Mouse (Mus musculus): ENCODE results near the gene 1700025F22Rik. TPM values are rescaled to one million over a fixed set of nuclear protein-coding genes. Genes with fewer than 3 reads are reported as not detected.
"Not testable (repeated sequence)": the region's sequence is repeated elsewhere in the genome, so short reads cannot be mapped to it uniquely, and the experiment has no call there.

1700025F22Rik gene
- total RNA-seq, 1 experiment: not detected

GRCm38 (mm10) chr19:11119338-11119737 is 45.8 kb downstream of the 1700025F22Rik start:
- Histone ChIP-seq H3K9ac (ENCODE audit: insufficient read depth, low read depth, low read length, poor library complexity, severe bottlenecking) (no peak overlapping the region), H3K4me1 (ENCODE audit: control insufficient read depth in 2 of 2, insufficient read depth in 2 of 2, low read length in 2 of 2, poor library complexity in 1 of 2) (no peaks in the 10 kb centered on the region), H3K9me3 (ENCODE audit: control insufficient read depth, insufficient read depth, low read depth, low read length) (no peaks in the 10 kb centered on the region), H3K36me3 (ENCODE audit: control insufficient read depth, insufficient read depth, low read length, poor library complexity, severe bottlenecking) (no peaks in the 10 kb centered on the region), H3K27ac (ENCODE audit: insufficient read depth, low read depth, low read length, poor library complexity, severe bottlenecking) (no peak overlapping the region), H3K4me3 (ENCODE audit: insufficient read depth in 1 of 2, low read depth in 1 of 2, low read length in 2 of 2, poor library complexity in 1 of 2, severe bottlenecking in 1 of 2) (no peak overlapping the region)
- DNase-seq (ENCODE audit: low read depth, low spot score): no peak
- in situ Hi-C loops (cut with MboI; ENCODE audit: low sequenced_read_pairs in 2 of 2, unreplicated experiment in 2 of 2): no loop called here
- TF ChIP-seq CHD2 (IDR thresholded peaks at IDR 0.05; ENCODE audit: low read depth, low read length) (no peak), MAFK (IDR thresholded peaks at IDR 0.05; ENCODE audit: insufficient read depth, low read depth, low read length) (no peak), ZNF384 (IDR thresholded peaks at IDR 0.05; ENCODE audit: low read depth, low read length) (no peak)

GRCm38 (mm10) chr19:11107746-11108145 is 57.4 kb downstream of the 1700025F22Rik start:
- Histone ChIP-seq H3K4me1 (ENCODE audit: control insufficient read depth in 2 of 2, insufficient read depth in 2 of 2, low read length in 2 of 2, poor library complexity in 1 of 2) (no peaks in the 10 kb centered on the region), H3K9me3 (ENCODE audit: control insufficient read depth, insufficient read depth, low read depth, low read length) (no peaks in the 10 kb centered on the region), H3K27ac (ENCODE audit: insufficient read depth, low read depth, low read length, poor library complexity, severe bottlenecking) (no peak overlapping the region), H3K9ac (ENCODE audit: insufficient read depth, low read depth, low read length, poor library complexity, severe bottlenecking) (no peak overlapping the region), H3K36me3 (ENCODE audit: control insufficient read depth, insufficient read depth, low read length, poor library complexity, severe bottlenecking) (no peaks in the 10 kb centered on the region), H3K4me3 (ENCODE audit: insufficient read depth in 1 of 2, low read depth in 1 of 2, low read length in 2 of 2, poor library complexity in 1 of 2, severe bottlenecking in 1 of 2) (no peak overlapping the region)
- no peak for DNase-seq (ENCODE audit: low read depth, low spot score)
- TF ChIP-seq MAFK (IDR thresholded peaks at IDR 0.05; ENCODE audit: insufficient read depth, low read depth, low read length) (no peak), CHD2 (IDR thresholded peaks at IDR 0.05; ENCODE audit: low read depth, low read length) (no peak), ZC3H11A (IDR thresholded peaks at IDR 0.05; ENCODE audit: borderline replicate concordance, low read depth, low read length) (no peak), ZNF384 (IDR thresholded peaks at IDR 0.05; ENCODE audit: low read depth, low read length) (no peak), HCFC1 (IDR thresholded peaks at IDR 0.05; ENCODE audit: borderline replicate concordance, insufficient read depth, low read length) (no peak)
- in situ Hi-C loops (cut with MboI; ENCODE audit: low sequenced_read_pairs in 2 of 2, unreplicated experiment in 2 of 2): no loop called here

- no peak for TF ChIP-seq MAFK (IDR thresholded peaks at IDR 0.05; ENCODE audit: insufficient read depth, low read depth, low read length)
- no peak for TF ChIP-seq ZC3H11A (IDR thresholded peaks at IDR 0.05; ENCODE audit: borderline replicate concordance, low read depth, low read length)
- no peak for TF ChIP-seq HCFC1 (IDR thresholded peaks at IDR 0.05; ENCODE audit: borderline replicate concordance, insufficient read depth, low read length)
- TF ChIP-seq CHD2 (IDR thresholded peaks at IDR 0.05; ENCODE audit: low read depth, low read length): no peak
- TF ChIP-seq ZNF384 (IDR thresholded peaks at IDR 0.05; ENCODE audit: low read depth, low read length): no peak
Measured at GRCm38 (mm10) chr19:11101880-11102279, 63.2 kb downstream of the 1700025F22Rik start.

GRCm38 (mm10) chr19:11098401-11098800 is 66.7 kb downstream of the 1700025F22Rik start:
- Histone ChIP-seq H3K9me3 (ENCODE audit: control insufficient read depth, insufficient read depth, low read depth, low read length) (no peaks in the 10 kb centered on the region), H3K27ac (ENCODE audit: insufficient read depth, low read depth, low read length, poor library complexity, severe bottlenecking) (no peak overlapping the region), H3K4me1 (ENCODE audit: control insufficient read depth in 2 of 2, insufficient read depth in 2 of 2, low read length in 2 of 2, poor library complexity in 1 of 2) (no peaks in the 10 kb centered on the region), H3K4me3 (ENCODE audit: insufficient read depth in 1 of 2, low read depth in 1 of 2, low read length in 2 of 2, poor library complexity in 1 of 2, severe bottlenecking in 1 of 2) (no peak overlapping the region), H3K9ac (ENCODE audit: insufficient read depth, low read depth, low read length, poor library complexity, severe bottlenecking) (no peak overlapping the region), H3K36me3 (ENCODE audit: control insufficient read depth, insufficient read depth, low read length, poor library complexity, severe bottlenecking) (no peaks in the 10 kb centered on the region)
- no peak for DNase-seq (ENCODE audit: low read depth, low spot score)
- in situ Hi-C loops (cut with MboI; ENCODE audit: low sequenced_read_pairs in 2 of 2, unreplicated experiment in 2 of 2): no loop called here
- TF ChIP-seq ZC3H11A (IDR thresholded peaks at IDR 0.05; ENCODE audit: borderline replicate concordance, low read depth, low read length) (no peak), MAFK (IDR thresholded peaks at IDR 0.05; ENCODE audit: insufficient read depth, low read depth, low read length) (no peak), HCFC1 (IDR thresholded peaks at IDR 0.05; ENCODE audit: borderline replicate concordance, insufficient read depth, low read length) (no peak), CHD2 (IDR thresholded peaks at IDR 0.05; ENCODE audit: low read depth, low read length) (no peak), ZNF384 (IDR thresholded peaks at IDR 0.05; ENCODE audit: low read depth, low read length) (no peak)

More at GRCm38 (mm10) chr19:11101880-11102279, 63.2 kb downstream of the 1700025F22Rik start:
- Histone ChIP-seq H3K4me3 (ENCODE audit: insufficient read depth in 1 of 2, low read depth in 1 of 2, low read length in 2 of 2, poor library complexity in 1 of 2, severe bottlenecking in 1 of 2) (no peak overlapping the region), H3K4me1 (ENCODE audit: control insufficient read depth in 2 of 2, insufficient read depth in 2 of 2, low read length in 2 of 2, poor library complexity in 1 of 2) (no peaks in the 10 kb centered on the region), H3K9ac (ENCODE audit: insufficient read depth, low read depth, low read length, poor library complexity, severe bottlenecking) (no peak overlapping the region), H3K36me3 (ENCODE audit: control insufficient read depth, insufficient read depth, low read length, poor library complexity, severe bottlenecking) (no peaks in the 10 kb centered on the region), H3K27ac (ENCODE audit: insufficient read depth, low read depth, low read length, poor library complexity, severe bottlenecking) (no peak overlapping the region), H3K9me3 (ENCODE audit: control insufficient read depth, insufficient read depth, low read depth, low read length) (no peaks in the 10 kb centered on the region)
- in situ Hi-C loops (cut with MboI; ENCODE audit: low sequenced_read_pairs in 2 of 2, unreplicated experiment in 2 of 2): no loop called here
- DNase-seq (ENCODE audit: low read depth, low spot score): no peak

GRCm38 (mm10) chr19:11092131-11092530 is 73.0 kb downstream of the 1700025F22Rik start:
- DNase-seq (ENCODE audit: low read depth, low spot score); H3K4me1 ChIP-seq (ENCODE audit: control insufficient read depth in 2 of 2, insufficient read depth in 2 of 2, low read length in 2 of 2, poor library complexity in 1 of 2); in situ Hi-C loops (cut with MboI; ENCODE audit: low sequenced_read_pairs in 2 of 2, unreplicated experiment in 2 of 2); H3K27ac ChIP-seq (ENCODE audit: insufficient read depth, low read depth, low read length, poor library complexity, severe bottlenecking); H3K9me3 ChIP-seq (ENCODE audit: control insufficient read depth, insufficient read depth, low read depth, low read length); H3K36me3 ChIP-seq (ENCODE audit: control insufficient read depth, insufficient read depth, low read length, poor library complexity, severe bottlenecking): not testable (repeated sequence)
- H3K9ac ChIP-seq (ENCODE audit: insufficient read depth, low read depth, low read length, poor library complexity, severe bottlenecking): peak overlapping the region; percentile 14; the same call in 1 of the 2 replicates
- H3K4me3 ChIP-seq (ENCODE audit: insufficient read depth in 1 of 2, low read depth in 1 of 2, low read length in 2 of 2, poor library complexity in 1 of 2, severe bottlenecking in 1 of 2): peak overlapping the region in 1 of 2 experiments; percentile 42; a peak in 2 of 4 replicates

Other genes starting within 250 kb of the 1700025F22Rik start
- 0.09 TPM in 1 of 2 replicates, not detected in the other for gene Zp1, start 244.7 kb downstream of the 1700025F22Rik start, total RNA-seq (2012; rRNA removed)
- gene Ptgdr2, start 228.2 kb downstream of the 1700025F22Rik start, total RNA-seq (2012; rRNA removed): 0.67 and 1.1 TPM in 2 replicates
- gene Ccdc86, start 216.1 kb downstream of the 1700025F22Rik start, total RNA-seq (2012; rRNA removed): 25.7 and 29.1 TPM in 2 replicates
- 6.2 and 8.3 TPM in 2 replicates for gene Ms4a10, start 190.7 kb downstream of the 1700025F22Rik start, total RNA-seq (2012; rRNA removed)
- 0.32 TPM in 1 of 2 replicates, not detected in the other for gene Ms4a15, start 172.1 kb downstream of the 1700025F22Rik start, total RNA-seq (2012; rRNA removed)
- not detected in 2 replicates for gene Ms4a18, start 147.3 kb downstream of the 1700025F22Rik start, total RNA-seq (2012; rRNA removed)
- gene Ms4a8a, start 84.2 kb downstream of the 1700025F22Rik start, total RNA-seq (2012; rRNA removed): not detected in 2 replicates
- gene 1700017D01Rik, start 34.4 kb downstream of the 1700025F22Rik start, total RNA-seq (2012; rRNA removed): not detected in 2 replicates
- not detected in 2 replicates for gene Ms4a13, start 31.4 kb upstream of the 1700025F22Rik start, total RNA-seq (2012; rRNA removed)
- not detected in 2 replicates for gene Ms4a12, start 67.1 kb upstream of the 1700025F22Rik start, total RNA-seq (2012; rRNA removed)
- gene Ms4a1, start 100.9 kb upstream of the 1700025F22Rik start, total RNA-seq (2012; rRNA removed): 0.11 and 0.62 TPM in 2 replicates
- gene Ms4a5, start 118.6 kb upstream of the 1700025F22Rik start, total RNA-seq (2012; rRNA removed): 0.53 TPM in 1 of 2 replicates, not detected in the other
- gene Ms4a14, start 149.1 kb upstream of the 1700025F22Rik start, total RNA-seq (2012; rRNA removed): 0.69 and 0.71 TPM in 2 replicates
- gene Ms4a7, start 170.8 kb upstream of the 1700025F22Rik start, total RNA-seq (2012; rRNA removed): 0.36 and 0.42 TPM in 2 replicates
- not detected in 2 replicates for gene Ms4a4a, start 210.2 kb upstream of the 1700025F22Rik start, total RNA-seq (2012; rRNA removed)
- not detected in 2 replicates for gene Ms4a4c, start 239.4 kb upstream of the 1700025F22Rik start, total RNA-seq (2012; rRNA removed)

Measured in ES-E14 (cell line).